Mouse (Mus musculus): ENCODE results near the gene Cenpf.

Gene Cenpf

DNA sequence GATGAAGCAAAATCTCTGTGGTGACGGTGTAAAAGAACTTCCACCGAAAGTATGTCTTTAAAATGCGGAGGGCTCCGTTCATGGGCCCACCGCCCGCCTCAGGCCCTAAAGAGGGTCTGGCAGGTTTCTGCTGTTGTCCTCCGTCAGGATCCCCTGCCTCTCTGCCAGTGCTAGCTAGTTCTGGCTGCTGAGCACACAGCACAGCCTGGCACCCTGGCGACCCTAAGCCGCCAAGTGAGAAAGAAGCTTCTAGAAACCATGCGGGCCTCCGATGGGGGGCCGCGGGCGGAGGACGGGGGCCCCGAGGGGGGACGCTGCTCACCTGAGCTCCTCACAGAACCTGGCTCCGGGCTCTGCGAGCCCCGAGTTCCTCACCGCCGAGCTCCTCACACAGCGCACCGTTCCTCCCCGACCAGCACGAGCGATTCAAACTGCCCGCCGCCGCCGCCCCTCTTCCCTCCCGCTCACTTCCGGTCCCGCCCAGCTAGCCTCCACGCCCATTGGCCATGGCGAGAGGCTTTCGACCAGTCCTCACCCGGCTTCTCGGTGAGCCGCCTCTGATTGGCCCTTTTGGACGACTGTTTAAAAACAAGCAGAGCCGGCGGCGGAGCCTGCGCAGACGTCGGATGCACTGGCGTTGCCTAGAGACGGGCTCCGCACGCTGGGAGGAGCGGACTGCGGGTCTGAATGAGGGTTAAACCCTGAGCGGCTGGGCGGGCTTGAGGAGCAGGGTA, at the start of gene Cenpf:
Cenpf (minus strand) TSS at position 433 of the 734 bp plus-strand sequence.
- peak; percentile 98 to 99 for DNase-seq (ENCODE audit: inconsistent age in 2 of 2, low spot score in 1 of 2)

DNA sequence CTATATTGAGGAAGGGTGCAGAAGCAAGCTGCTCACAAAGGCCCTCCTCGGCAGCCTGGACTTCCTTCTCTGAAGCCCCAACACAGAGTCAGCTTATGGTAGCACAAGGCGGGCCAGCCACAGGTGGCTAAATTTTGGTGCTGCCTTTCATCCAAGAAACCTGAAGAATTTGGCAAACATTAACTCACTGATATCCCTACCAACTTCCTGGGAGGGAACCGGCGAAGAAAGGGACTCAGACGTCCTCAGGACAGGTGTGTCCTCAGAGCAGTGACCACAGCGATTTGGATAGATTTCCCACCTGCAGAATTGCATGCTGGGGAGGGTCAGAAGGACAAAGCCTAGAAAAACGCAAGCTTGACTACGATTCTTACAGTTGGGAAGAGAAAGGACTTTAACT, 44.3 kb upstream of the Cenpf start:
- DNase-seq (ENCODE audit: inconsistent age in 2 of 2, low spot score in 1 of 2): no peak

DNA sequence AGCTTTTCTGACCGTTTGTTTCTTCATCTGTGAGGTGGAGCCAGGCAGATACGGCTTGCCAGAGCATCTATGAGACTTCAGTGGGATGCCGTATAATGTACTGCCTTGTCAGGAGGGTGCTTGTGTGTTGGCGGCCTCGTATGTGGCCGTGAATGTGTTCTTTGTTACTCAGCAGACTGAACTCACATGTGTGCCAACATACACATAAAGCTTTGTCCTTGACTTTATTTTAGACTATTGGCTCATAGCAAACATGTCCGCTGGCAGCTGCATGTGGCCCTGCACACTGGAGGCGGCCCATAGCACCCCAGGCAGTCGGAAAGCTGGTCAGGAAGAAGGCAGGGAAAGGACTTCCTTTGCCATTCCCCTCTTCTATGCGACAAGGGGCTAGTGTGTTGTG, 43.8 kb upstream of the Cenpf start:
- DNase-seq (ENCODE audit: inconsistent age in 2 of 2, low spot score in 1 of 2): peak in 1 of 2 experiments; percentile 55

DNA sequence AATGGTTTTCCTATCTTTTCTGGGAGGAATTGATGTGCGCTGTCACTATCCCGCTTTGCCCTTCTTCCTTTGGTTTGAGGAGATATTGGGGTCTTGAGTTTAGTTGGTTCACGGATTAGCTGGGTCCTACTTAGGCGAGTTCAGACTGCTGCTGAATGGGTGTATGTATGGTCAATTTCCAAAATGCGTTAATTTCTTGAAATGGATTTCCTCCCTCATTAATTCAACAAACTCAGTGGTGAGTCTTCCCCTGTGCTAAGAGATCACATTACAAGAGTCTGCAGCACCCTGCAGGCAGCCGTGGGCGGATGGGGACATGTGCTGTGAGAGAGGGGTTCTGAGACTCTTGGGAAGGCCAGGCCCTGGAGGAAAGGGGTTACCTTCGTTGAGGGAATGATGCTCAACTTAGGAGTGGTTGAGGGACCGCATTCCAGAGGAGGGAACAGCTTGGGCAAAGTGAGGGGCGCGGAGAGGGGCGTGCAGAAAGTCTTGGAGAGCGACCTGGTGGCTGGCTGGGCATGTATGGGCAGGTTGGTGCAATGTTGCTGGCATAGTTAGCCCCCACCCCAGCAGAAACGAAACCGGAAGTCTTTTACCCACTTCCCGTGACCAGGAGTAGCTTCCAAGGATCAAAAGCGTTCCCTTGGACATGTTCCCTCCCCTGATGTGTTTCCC, 41.4 kb upstream of the Cenpf start:
- no peak for DNase-seq (ENCODE audit: inconsistent age in 2 of 2, low spot score in 1 of 2)

DNA sequence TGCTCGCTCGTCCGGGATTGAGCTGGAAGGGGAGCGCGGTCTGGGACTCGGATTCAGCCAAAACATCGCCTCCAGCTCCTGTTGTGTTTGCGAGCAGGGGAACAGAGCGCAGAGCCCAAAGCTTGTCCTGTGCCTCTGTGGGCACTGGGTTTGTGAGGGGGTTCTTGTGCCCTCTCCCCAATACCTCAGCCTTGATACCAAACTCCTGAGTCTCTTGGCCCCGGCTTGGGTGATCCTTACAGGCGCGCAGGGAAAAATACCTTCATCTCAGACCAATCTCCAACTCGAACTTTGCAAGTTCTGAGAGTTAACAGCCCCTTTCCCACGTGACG, 40.9 kb upstream of the Cenpf start:
- no peak for DNase-seq (ENCODE audit: inconsistent age in 2 of 2, low spot score in 1 of 2)

DNA sequence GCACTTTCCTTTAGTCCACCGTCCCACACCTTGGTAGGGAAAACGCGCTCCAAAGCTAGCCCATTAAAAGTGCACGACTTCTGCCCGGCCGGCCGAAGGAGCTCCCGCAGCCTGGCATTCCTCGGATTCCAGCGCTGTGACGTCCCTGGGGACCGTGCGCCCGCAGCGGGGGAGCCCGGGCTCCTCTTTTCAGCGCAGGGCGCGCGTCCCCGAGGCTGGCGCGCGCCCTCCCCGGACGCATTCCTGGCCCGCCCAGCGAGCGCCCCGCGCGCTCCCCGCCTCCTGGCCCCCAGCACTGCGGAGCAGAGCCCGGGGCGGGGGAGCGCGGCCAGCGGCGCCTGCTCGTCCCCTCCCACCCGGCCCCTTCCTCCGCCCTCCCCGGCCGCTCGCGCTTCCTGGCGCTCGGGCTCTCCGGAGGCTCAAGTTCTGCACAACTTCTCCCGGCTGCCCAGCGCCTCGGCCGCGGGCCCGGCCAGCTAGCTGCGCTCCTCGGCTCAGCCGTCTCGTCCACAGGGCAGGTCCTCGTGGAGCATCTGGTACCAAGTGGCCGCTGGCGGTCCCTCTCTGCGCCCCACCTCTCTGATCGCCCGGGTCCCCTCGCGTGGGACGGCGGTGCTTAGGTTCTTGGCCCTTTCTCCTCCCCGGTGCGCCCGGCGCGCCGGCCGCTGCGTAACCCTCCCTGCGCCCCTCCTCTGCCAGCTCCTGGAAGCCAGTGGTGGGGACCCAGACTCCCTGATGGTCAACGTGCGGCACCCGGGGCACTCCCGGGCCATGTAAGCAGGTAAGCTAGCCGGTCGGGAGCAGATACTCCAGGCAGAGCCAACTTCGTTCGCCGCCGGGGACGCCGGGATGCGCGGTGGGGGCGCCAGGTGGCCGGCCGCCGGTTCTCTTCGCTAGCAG, 40.2 kb upstream of the Cenpf start, which contains the start of gene Ptpn14:
Ptpn14 (plus strand) TSS at position 385 of the 900 bp plus-strand sequence.
- peak; percentile 91 to 95 for DNase-seq (ENCODE audit: inconsistent age in 2 of 2, low spot score in 1 of 2)

DNA sequence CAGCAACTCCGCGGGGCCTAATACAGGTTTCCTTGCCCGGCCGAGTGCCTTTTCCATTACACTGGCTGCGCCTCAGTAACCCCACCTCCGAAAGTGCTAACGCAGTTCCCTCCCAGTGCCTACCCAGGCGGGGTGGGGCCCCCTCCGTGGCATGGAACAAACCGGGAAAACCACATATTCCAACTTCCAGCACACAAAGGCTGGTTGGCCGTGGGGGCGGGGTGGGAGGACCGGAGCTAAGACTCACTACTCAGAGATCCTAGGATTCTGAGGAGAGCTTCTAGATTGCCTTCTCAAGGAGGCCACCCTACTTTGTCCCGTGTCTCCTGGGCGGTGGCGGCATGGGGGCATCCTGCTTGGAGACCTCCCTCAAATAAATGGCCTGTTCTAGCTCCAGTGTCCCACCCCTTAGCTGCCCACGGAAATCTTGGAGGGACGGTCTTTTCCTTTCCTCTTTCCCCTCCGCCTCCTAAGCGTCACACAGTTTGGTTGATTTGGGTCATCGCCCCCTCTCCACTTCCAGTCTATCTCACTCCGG, 39.5 kb upstream of the Cenpf start:
- peak; percentile 82 to 90 for DNase-seq (ENCODE audit: inconsistent age in 2 of 2, low spot score in 1 of 2)

DNA sequence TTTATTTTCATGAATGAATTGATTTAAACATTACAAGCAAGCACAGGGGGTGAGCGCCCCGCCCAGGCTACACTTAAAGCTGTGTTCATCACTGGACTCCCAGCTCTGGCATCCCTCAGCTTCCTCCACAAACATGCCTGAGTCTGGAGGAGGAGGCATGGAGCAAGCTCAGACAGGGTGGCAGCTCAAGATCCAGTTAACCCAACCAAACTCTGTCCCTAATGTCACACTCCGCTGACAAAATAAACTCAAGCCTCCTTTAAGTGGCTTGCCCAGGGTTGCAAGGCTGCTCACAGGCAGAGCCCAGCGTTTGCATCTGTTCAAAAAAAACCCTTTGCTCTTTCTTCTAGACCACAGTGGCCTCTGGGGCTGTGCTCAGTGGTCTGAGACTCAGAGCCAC, 38.2 kb upstream of the Cenpf start:
- no peak for DNase-seq (ENCODE audit: inconsistent age in 2 of 2, low spot score in 1 of 2)

DNA sequence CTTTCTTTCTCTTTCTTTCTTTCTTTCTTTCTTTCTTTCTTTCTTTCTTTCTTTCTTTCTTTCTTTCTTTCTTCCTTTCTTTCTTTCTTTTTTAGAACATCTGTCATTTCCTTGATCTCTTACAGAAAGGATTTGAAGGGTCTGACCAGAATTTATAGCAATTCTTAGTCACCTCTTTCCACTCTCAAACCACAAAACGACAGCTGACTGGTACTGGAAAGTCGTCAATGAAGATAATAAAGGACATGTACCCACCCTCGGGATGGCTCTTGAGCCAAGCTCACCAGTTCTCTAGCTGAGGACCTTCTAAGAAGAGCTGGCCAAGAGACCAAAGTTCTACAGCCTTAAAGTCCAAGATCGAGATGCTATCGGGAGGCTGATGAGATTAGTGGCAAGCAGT, 30.7 kb upstream of the Cenpf start:
- DNase-seq (ENCODE audit: inconsistent age in 2 of 2, low spot score in 1 of 2): no peak

DNA sequence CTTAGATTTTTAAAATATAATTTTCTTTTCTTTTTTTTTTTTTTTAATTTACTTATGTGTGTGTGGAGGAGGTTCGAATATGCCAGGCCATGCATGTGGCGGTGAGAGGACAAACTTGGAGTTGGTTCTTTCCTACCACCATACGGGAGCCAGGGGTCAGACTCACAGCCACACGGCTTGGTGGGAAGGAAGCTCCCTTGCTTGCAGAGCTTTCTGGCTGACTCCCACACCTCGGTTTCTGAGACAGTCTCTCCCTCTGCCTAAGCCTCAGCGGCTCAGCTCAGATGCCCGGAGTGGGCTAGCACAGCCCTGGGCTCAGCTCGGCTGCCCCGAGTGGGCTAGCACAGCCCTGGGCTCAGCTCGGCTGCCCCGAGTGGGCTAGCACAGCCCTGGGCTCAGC, 29.7 kb upstream of the Cenpf start:
- no peak for DNase-seq (ENCODE audit: inconsistent age in 2 of 2, low spot score in 1 of 2)

DNA sequence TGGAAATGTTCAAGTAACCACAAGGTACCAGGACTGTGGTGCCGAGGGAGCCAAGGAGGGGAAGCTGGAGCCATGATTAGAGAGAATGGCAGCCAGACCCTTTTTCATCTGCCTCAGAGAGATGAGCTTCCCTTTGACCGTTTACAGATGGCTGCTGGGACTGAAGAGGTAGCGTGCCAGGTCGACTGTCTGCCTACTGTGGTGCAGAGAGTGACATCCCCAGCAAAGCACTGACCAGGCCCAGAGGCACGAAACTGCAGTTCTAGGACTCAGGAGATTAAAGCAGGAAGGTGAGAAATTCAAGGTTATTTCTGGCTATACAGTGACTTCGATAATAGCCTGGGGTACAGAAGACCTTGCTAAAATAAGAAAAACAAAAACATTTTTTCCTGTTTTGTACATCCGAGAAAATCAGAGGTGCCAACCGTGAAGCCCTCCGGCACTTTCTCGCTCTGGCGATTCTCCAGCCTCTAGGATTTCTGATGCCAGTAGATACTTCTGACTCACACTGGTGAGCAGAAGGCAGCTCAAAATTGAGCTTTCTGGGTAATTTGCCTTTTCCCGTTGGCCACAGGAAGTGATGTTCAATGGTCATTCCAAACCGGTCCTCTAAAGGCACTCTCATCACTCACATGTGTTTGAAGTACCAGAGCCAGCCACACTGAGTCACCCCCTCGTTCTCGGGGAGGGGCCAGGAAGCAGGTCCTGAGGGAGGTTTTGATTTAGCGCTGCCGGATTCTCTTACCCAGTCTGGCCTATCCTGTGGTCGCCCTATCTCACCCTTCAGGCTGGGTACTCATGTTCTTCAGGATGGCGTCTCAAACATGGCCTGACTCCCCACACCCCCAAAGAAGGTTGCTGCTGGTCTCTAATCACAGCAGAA, 28.3 kb upstream of the Cenpf start:
- peak; percentile 24 to 60 for DNase-seq (ENCODE audit: inconsistent age in 2 of 2, low spot score in 1 of 2)

DNA sequence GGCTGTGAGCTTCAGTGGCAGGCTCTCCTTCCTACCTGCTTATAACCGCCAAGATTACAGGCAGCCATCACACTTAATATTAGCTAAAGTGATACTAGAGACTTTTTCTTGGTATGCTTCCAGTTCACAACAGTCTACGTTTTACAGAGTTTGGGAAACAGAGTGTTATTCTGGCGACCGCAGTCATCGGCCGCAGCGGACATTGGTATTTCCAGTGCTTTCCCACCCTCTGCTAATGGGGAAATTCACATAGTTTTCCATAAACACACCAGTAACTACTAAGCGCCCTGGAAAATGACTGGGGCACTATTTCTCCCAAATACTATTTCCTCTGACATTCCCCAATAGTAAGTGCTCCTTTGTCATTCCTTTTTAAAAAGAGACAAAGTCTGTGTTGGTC, 21.1 kb upstream of the Cenpf start:
- DNase-seq (ENCODE audit: inconsistent age in 2 of 2, low spot score in 1 of 2): no peak

DNA sequence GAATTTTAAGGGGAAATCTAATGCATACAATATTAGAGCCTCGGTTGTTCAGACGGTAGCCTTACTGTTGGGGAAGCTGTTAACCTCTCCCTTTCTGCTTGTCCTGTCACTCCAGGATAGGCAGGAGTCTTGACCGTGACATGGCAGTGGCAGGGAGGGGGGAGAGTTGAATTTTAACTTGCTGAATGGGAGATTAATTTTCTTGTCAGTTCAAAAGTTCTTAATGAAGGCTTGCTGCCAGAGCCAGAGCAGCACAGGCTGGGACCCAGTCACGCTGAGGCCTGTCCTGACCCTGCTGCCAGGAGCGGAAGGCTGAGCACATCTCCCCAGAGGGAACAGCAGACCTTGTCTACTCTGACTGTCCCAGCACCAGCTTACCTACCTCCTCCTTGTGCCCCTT, 19.5 kb upstream of the Cenpf start:
- DNase-seq (ENCODE audit: inconsistent age in 2 of 2, low spot score in 1 of 2): no peak

DNA sequence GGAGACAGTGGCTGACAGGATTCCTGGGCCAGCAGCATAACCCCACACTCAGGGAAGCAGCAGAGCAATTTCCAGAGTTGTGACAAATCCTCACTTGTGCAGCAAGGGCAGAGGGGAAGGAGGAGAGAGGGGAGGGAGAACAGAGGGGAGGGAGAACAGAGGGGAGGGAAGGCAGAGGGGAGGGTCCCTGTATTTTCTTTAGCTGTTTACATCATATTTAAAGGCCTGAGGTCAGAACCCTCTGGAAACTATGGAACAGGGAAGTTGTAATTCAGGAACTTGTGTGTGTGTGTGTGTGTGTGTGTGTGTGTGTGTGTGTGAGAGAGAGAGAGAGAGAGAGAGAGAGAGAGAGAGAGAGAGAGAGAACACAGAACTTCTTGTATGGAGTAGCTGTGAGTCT, 19.1 kb upstream of the Cenpf start:
- no peak for DNase-seq (ENCODE audit: inconsistent age in 2 of 2, low spot score in 1 of 2)

DNA sequence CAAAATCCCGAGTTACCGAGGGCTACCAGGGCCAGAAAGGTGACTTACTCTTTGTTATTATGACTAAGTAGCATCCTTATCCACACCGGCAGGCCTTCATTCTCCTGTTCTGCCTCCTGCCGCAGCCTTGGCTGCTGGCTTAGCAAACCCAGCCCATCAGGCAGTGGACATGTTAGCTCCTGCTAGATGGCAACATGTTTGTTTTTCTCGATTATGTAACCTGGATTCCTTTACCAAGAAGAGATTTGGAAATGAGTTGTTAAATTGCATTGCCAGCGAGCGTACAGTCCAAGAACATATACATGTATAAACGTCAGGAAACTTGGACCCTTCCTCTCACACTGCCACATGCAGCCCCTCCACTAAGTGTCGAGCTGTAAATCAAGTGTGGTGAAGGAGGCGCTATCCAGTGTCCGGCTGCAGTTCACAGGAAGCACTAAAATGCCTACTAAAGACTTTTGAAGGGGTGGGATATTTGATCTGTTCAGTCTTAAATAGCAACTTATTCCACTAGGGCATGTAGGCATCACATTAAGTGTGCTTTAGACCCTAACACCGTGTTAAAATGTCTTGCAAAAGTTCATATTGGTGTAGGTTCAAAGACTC, 18.3 kb upstream of the Cenpf start:
- DNase-seq (ENCODE audit: inconsistent age in 2 of 2, low spot score in 1 of 2): no peak

DNA sequence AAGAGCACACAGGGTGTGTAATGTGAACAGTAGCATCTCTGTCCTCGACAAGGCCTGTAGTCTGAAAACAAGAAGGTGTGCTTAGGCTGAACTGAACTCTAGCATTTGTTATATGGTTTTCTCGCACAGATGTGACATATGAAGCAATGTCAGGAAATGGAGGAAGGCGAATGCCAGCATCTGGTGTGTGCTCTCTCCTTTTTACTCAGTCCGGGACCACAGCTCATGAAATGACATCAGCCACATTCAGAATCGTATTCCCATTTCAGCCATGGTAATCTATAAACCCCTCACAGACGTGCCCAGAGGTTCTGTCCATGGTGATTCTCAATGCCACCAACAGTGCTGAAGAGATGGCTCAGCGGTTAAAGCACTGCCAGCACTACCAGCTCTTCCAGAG, 15.7 kb upstream of the Cenpf start:
- no peak for DNase-seq (ENCODE audit: inconsistent age in 2 of 2, low spot score in 1 of 2)

DNA sequence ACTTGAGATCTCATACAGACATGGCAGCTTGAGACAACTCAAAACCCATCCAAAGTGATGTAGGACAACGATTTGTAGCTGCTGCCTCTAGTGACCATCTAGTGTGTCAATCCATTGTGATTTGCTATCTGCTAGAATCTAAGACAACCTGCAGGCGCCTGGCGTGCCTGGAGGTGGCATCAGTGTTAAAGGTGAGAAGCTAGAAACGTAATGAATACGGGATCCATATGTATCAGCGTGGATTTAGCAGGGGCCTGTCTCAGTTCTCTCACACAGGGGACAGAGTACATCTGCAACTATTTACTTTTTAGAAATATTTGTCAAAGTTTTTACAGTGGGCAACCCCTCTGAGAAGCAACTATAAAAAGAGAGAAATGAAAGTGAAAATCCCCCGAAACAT, 15.3 kb upstream of the Cenpf start:
- no peak for DNase-seq (ENCODE audit: inconsistent age in 2 of 2, low spot score in 1 of 2)

DNA sequence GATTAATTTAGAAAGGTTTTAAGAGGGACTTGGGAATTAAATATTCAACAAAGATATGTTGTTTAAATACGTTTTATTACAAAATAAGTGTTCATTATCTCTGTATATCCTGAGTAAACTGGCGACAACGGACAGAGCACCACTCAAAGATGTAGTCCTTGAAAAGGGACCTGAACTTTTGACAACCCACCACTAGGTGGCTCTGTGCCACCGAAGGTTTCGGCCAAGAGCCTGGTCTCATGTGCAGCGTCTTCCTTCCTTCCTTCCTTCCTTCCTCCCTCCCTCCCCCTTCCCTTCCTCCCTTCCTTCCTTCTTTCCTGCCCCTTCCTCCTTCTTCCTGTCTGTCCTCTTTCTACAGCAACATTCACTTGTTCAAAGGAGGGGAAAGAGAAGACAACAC, 13.1 kb upstream of the Cenpf start:
- DNase-seq (ENCODE audit: inconsistent age in 2 of 2, low spot score in 1 of 2): peak; percentile 68 to 85

DNA sequence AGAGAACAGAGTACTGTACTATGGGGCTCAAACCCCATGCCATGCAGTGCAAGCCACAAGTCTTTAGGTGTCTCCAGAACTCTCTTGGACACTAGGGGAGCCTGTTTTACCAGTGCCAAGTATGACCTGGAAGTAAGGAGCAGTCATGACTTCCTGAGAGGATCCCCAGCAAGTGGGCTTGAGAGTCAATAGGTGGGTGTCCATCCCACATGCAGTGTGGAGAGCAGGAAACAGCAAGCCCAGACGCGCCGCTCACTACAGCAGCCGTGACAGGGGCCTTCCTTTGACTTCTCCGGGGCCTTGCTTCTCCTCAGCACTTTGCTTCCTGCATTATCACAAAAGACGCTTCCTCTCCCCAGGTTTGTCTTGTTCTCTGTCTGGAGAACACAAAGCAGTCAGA, 12.3 kb upstream of the Cenpf start:
- no peak for DNase-seq (ENCODE audit: inconsistent age in 2 of 2, low spot score in 1 of 2)

DNA sequence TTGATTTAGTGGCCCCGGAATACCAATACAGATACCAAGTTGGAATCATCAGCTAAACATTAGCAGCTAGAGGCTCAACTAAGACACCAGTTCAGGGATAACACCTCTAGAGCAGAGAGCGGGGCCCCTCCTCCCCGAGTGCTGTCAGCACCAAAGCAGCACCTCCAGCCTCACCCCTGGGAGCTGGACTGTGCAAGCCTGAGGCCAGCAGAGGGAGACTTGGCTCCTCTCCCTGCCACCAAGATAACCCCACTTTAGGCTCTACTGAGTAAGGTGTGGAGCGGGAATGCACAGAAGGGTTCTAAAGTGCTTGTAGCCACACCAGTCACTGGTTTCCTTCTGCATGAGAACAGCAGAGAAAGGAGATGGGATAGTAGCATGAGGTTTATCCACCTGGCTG, 10.5 kb upstream of the Cenpf start:
- DNase-seq (ENCODE audit: inconsistent age in 2 of 2, low spot score in 1 of 2): no peak

Data from adrenal gland, adult (tissue).